Comparison of ENCODE assay signal across 14 mouse cellular contexts in genomic region chr15:77014985-77015384, GRCm38 (mm10). TPM values are rescaled to one million over a fixed set of nuclear protein-coding genes. Genes with fewer than 3 reads are reported as not detected.
DNase-seq lines count a peak whose midpoint lies in the region; ATAC-seq and TF ChIP-seq lines count a peak whose summit lies in the region.
"Had no signal": no experiment of that assay in that cellular context is flagged by ENCODE, and none has a peak within 500 bp of the region (broad histone marks: within the 10 kb centered on the region; RNA-seq: fewer than 3 reads in every experiment).

No protein-coding gene starts in this region.

- H3K9ac ChIP-seq in kidney, embryonic 14.5 days (ENCODE audit: low read depth, low read length) = no peak overlapping the region
- H3K9ac ChIP-seq in neural tube, embryonic 15.5 days (replicated peaks) = no peak overlapping the region
- H3K9ac ChIP-seq in forebrain, postnatal 0 days = no peak overlapping the region
- H3K9ac ChIP-seq: liver, embryonic 13.5 days; midbrain, embryonic 12.5 days had no signal

- no peaks in the 10 kb centered on the region for H3K27me3 ChIP-seq in kidney, embryonic 14.5 days (ENCODE audit: control insufficient read depth, insufficient read depth, low read length)
- H3K27me3 ChIP-seq in neural tube, embryonic 15.5 days (replicated peaks) = no peaks in the 10 kb centered on the region
- no peaks in the 10 kb centered on the region for H3K27me3 ChIP-seq in forebrain, postnatal 0 days (ENCODE audit: insufficient read depth, low read length)
- H3K27me3 ChIP-seq: liver, embryonic 13.5 days had no signal

- H3K4me3 ChIP-seq in kidney, embryonic 14.5 days (ENCODE audit: low read length) = no peak overlapping the region
- H3K4me3 ChIP-seq in neural tube, embryonic 15.5 days (replicated peaks) = no peak overlapping the region
- no peak overlapping the region for H3K4me3 ChIP-seq in forebrain, postnatal 0 days (ENCODE audit: low read depth, low read length)
- H3K4me3 ChIP-seq: liver, embryonic 13.5 days; midbrain, embryonic 12.5 days had no signal

- intact Hi-C loops in gastrocnemius, postnatal 14 days (cut with DNase I; ENCODE audit: low total_unique reads) = no loop called here

- no peak overlapping the region for H3K4me2 ChIP-seq in kidney, embryonic 14.5 days (replicated peaks; ENCODE audit: low read depth, low read length)
- H3K4me2 ChIP-seq in neural tube, embryonic 15.5 days = peak overlapping the region; percentile 34; the same call in 1 of the 2 replicates
- H3K4me2 ChIP-seq in forebrain, postnatal 0 days (ENCODE audit: low read depth) = no peak overlapping the region
- H3K4me2 ChIP-seq: liver, embryonic 13.5 days; midbrain, embryonic 12.5 days had no signal

- TF ChIP-seq CTCF in forebrain, postnatal 0 days (IDR thresholded peaks at IDR 0.05; ENCODE audit: low read depth) = no peak

- H3K36me3 ChIP-seq in kidney, embryonic 14.5 days (ENCODE audit: control insufficient read depth, insufficient read depth, low read length) = no peaks in the 10 kb centered on the region
- no peaks in the 10 kb centered on the region for H3K36me3 ChIP-seq in neural tube, embryonic 15.5 days
- no peaks in the 10 kb centered on the region for H3K36me3 ChIP-seq in forebrain, postnatal 0 days (ENCODE audit: insufficient read depth)
- H3K36me3 ChIP-seq: liver, embryonic 13.5 days; midbrain, embryonic 12.5 days had no signal

- 37% methylated on average over 4 of the region's 4 CpGs for WGBS in kidney, embryonic 14.5 days
- 86% methylated on average over 4 of the region's 4 CpGs for WGBS in neural tube, embryonic 15.5 days
- 83% methylated on average over 4 of the region's 4 CpGs for WGBS in forebrain, postnatal 0 days

- H3K27ac ChIP-seq in kidney, embryonic 14.5 days (ENCODE audit: low read depth, low read length) = peak overlapping the region; percentile 47; the same call in 1 of the 2 replicates
- H3K27ac ChIP-seq in neural tube, embryonic 15.5 days (replicated peaks) = peak overlapping the region; percentile 45; the same call in 1 of the 2 replicates
- H3K27ac ChIP-seq in forebrain, postnatal 0 days (ENCODE audit: low read depth, low read length) = no peak overlapping the region
- H3K27ac ChIP-seq: liver, embryonic 13.5 days; midbrain, embryonic 12.5 days had no signal

- ATAC-seq in kidney, embryonic 14.5 days (ENCODE audit: low FRiP score, low TSS enrichment) = no peak
- ATAC-seq in neural tube, embryonic 15.5 days (ENCODE audit: low FRiP score) = no peak
- no peak for ATAC-seq in forebrain, postnatal 0 days

- no peak for DNase-seq in kidney, adult 11 months
- DNase-seq in gastrocnemius, postnatal 14 days = peak; percentile 84
- DNase-seq in heart, postnatal 4 days = peak; percentile 77
- no peak for DNase-seq in forebrain, postnatal 0 days
- no peak for DNase-seq in cerebellum, adult 11-12 months
- DNase-seq in embryo, embryonic 11 days = no peak
- DNase-seq: cerebellum, adult 2 months; liver, embryonic 13.5 days; right cerebral cortex, adult 18-20 months; thymus, adult 2 months had no signal

- no peaks in the 10 kb centered on the region for H3K9me3 ChIP-seq in kidney, embryonic 14.5 days (ENCODE audit: control insufficient read depth, low read length)
- no peaks in the 10 kb centered on the region for H3K9me3 ChIP-seq in neural tube, embryonic 15.5 days (replicated peaks)
- no peaks in the 10 kb centered on the region for H3K9me3 ChIP-seq in forebrain, postnatal 0 days (ENCODE audit: low read length)
- H3K9me3 ChIP-seq: liver, embryonic 13.5 days; midbrain, embryonic 12.5 days had no signal

- H3K4me1 ChIP-seq in kidney, embryonic 14.5 days (ENCODE audit: control insufficient read depth, insufficient read depth, low read length) = peaks cover 13% of the 10 kb centered on the region
- peaks cover 19% of the 10 kb centered on the region for H3K4me1 ChIP-seq in neural tube, embryonic 15.5 days
- no peaks in the 10 kb centered on the region for H3K4me1 ChIP-seq in forebrain, postnatal 0 days (ENCODE audit: insufficient read depth)
- H3K4me1 ChIP-seq: liver, embryonic 13.5 days had no signal

RNA-seq across cellular contexts. Expression of gene Apol6, which starts 29.5 kb away (rescaled TPM):
- not detected in 2 replicates for polyA plus RNA-seq in kidney, embryonic 14.5 days (2014; fragmentation: Nextera tagmentation; extraction: Ambion mirVana)
- total RNA-seq in gastrocnemius, postnatal 14 days (2021) = 10 to 100 TPM; 23.4 to 33.2 TPM
- total RNA-seq in heart, postnatal 4 days (2021) = under 1 TPM; 0.62 to 0.65 TPM
- polyA plus RNA-seq in neural tube, embryonic 15.5 days (2015; fragmentation: Nextera tagmentation; extraction: Ambion mirVana) = 0.54 TPM in 1 of 2 replicates, not detected in the other
- total RNA-seq in forebrain, postnatal 0 days (2014; rRNA removed) = 0.19 TPM in 1 of 2 replicates, not detected in the other
- polyA plus RNA-seq in forebrain, postnatal 0 days (2015; fragmentation: Nextera tagmentation; extraction: Ambion mirVana) = not detected in 2 replicates
- total RNA-seq: CH12.LX had no signal
- polyA plus RNA-seq: midbrain, embryonic 12.5 days had no signal

RNA-seq across cellular contexts. Expression of gene Mb, which starts 35.5 kb away (rescaled TPM):
- polyA plus RNA-seq in kidney, embryonic 14.5 days (2014; fragmentation: Nextera tagmentation; extraction: Ambion mirVana) = 0.60 and 0.69 TPM in 2 replicates
- 1,000 to 10,000 TPM in 1 of 2 experiments, 100 to 1,000 TPM in 1; 840 to 1,154 TPM for total RNA-seq in gastrocnemius, postnatal 14 days (2021)
- total RNA-seq in heart, postnatal 4 days (2021) = 1,000 to 10,000 TPM; 6,207 to 7,219 TPM
- 1.3 TPM in 2 replicates for polyA plus RNA-seq in neural tube, embryonic 15.5 days (2015; fragmentation: Nextera tagmentation; extraction: Ambion mirVana)
- total RNA-seq in forebrain, postnatal 0 days (2014; rRNA removed) = 0.62 and 3.6 TPM in 2 replicates
- 0.21 and 0.33 TPM in 2 replicates for polyA plus RNA-seq in forebrain, postnatal 0 days (2015; fragmentation: Nextera tagmentation; extraction: Ambion mirVana)
- total RNA-seq: CH12.LX had no signal
- polyA plus RNA-seq: midbrain, embryonic 12.5 days had no signal

Comparison
In these comparisons a context has a peak if more than half of its experiments do, and no peak if none do; other contexts are left out.
1. DNase-seq: peak in gastrocnemius, postnatal 14 days (single experiment) and heart, postnatal 4 days (single experiment); none in kidney, adult 11 months (single experiment), forebrain, postnatal 0 days (single experiment), cerebellum, adult 11-12 months (single experiment) and embryo, embryonic 11 days (single experiment).
2. RNA of gene Apol6, which starts 29.5 kb away (total RNA-seq): 23.4 to 33.2 TPM in gastrocnemius, postnatal 14 days; 0.62 to 0.65 TPM in heart, postnatal 4 days and 0.19 TPM in forebrain, postnatal 0 days; every median in the first group is over 10 times any median in the second.
3. RNA of gene Mb, which starts 35.5 kb away (total RNA-seq): 6,207 to 7,219 TPM in heart, postnatal 4 days and 840 to 1,154 TPM in gastrocnemius, postnatal 14 days; 0.62 to 3.6 TPM in forebrain, postnatal 0 days; every median in the first group is over 100 times any median in the second.